Mouse (Mus musculus) stomach, embryonic 15.5 days (tissue): ENCODE results near the gene Tshz2. TPM values are rescaled to one million over a fixed set of nuclear protein-coding genes. Genes with fewer than 3 reads are reported as not detected.

ENCODE experiments used
- ATAC-seq: fragments of 200-750 bp; cut with Nextera tagmentation; 2 replicates; pipeline ENCODE4 v1.8.0; 2017; ENCODE audit warnings: low read depth, moderate number of reproducible peaks, moderate TSS enrichment; ENCODE audit not compliant: insufficient read depth, low FRiP score
- H3K27ac ChIP-seq: fragments of 300-500 bp; sonication (generic); 2 replicates; pipeline ENCODE4 v1.5.1; 2015; ENCODE audit warnings: mild to moderate bottlenecking, inconsistent platforms
- H3K27me3 ChIP-seq: fragments of 300-500 bp; sonication (generic); replicated peaks from 2 replicates; pipeline ENCODE4 v1.6.1; 2015; ENCODE audit warnings: inconsistent platforms
- H3K36me3 ChIP-seq: fragments of 300-500 bp; sonication (generic); 2 replicates; pipeline ENCODE4 v1.6.1; 2015; ENCODE audit warnings: inconsistent platforms
- H3K4me1 ChIP-seq: fragments of 300-500 bp; sonication (generic); 2 replicates; pipeline ENCODE4 v1.6.1; 2015; ENCODE audit warnings: inconsistent platforms
- H3K4me2 ChIP-seq: fragments of 300-500 bp; sonication (generic); 2 replicates; pipeline ENCODE4 v1.6.1; 2015; ENCODE audit warnings: mild to moderate bottlenecking, inconsistent platforms
- H3K4me3 ChIP-seq: fragments of 300-500 bp; sonication (generic); replicated peaks from 2 replicates; pipeline ENCODE4 v1.5.1; 2015; ENCODE audit warnings: inconsistent platforms
- H3K9ac ChIP-seq: fragments of 300-500 bp; sonication (generic); 2 replicates; pipeline ENCODE4 v1.6.1; 2015; ENCODE audit warnings: inconsistent platforms
- H3K9me3 ChIP-seq: fragments of 300-500 bp; sonication (generic); 2 replicates; pipeline ENCODE4 v1.6.1; 2016; ENCODE audit warnings: inconsistent platforms
- WGBS: fragments of 180-500 bp; shearing (Covaris S2); methylation state at CpG from one replicate; pipeline ENCODE4 v1.1.7; 2015; 5-methylcytosine and 5-hydroxymethylcytosine counted together
- polyA plus RNA-seq: library from polyadenylated mRNA; unstranded; fragments of >200 nt; fragmentation: Nextera tagmentation; extraction: Ambion mirVana; gene quantifications from 2 replicates; pipeline ENCODE4 v1.2.1, GENCODE M21; 2015

Gene Tshz2
- polyA plus RNA-seq, 1 experiment from 2014 or later, result 15.9 TPM

DNA sequence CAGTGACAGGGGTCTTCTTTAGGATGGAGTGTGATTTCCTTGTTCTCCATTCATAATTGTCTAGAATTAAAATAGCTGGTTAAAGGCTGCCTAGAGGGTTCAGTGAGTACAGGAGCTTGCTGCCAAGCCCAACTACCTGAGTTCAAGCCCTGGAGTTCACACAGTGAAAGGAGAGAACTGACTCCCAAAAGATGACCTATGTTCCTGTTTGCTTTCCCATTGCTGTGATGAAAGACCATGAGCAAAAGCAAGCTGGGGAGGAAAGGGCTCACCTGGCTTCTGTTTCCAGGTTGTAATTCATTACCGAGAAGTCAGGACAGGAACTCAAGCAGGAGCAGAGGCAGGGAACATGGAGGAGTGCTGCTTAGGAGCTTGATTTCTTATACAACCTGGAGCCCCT is 416.0 kb downstream of the Tshz2 start:
- no peaks in the 10 kb centered on the region for H3K9me3 ChIP-seq
- H3K27me3 ChIP-seq, result no peaks in the 10 kb centered on the region
- H3K4me3 ChIP-seq, result no peak overlapping the region
- no peak for ATAC-seq
- H3K27ac ChIP-seq, result no peak overlapping the region
- no peak overlapping the region for H3K9ac ChIP-seq
- WGBS, result 79% methylated on average over 1 of the region's 1 CpGs
- no peaks in the 10 kb centered on the region for H3K4me1 ChIP-seq
- no peaks in the 10 kb centered on the region for H3K36me3 ChIP-seq
- H3K4me2 ChIP-seq, result no peak overlapping the region

DNA sequence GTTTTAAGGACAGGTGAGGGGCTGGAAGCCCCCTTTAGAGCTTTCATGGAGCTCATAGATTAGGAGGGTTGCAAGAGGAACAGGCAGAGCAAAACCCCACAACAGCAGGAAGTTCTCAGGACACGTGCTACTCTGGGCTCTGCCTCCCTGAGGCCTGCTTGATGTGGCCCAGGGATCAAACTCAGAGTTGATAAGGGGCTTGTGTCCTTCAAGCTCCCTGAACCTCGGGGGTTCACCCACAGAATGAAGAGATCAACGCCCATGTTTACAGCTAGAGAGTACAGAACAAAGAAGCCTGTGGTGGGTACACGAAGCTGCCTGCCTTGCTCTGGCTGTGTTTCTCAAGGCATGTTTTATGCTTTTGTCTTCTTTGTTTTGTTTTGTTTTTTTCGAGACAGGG is 417.8 kb downstream of the Tshz2 start:
- Histone ChIP-seq H3K4me3 (no peak overlapping the region), H3K4me2 (no peak overlapping the region), H3K27ac (no peak overlapping the region), H3K27me3 (no peaks in the 10 kb centered on the region), H3K9ac (no peak overlapping the region), H3K4me1 (no peaks in the 10 kb centered on the region), H3K36me3 (no peaks in the 10 kb centered on the region), H3K9me3 (no peaks in the 10 kb centered on the region)
- WGBS, result 51% methylated on average over 5 of the region's 5 CpGs
- no peak for ATAC-seq

- no peak overlapping the region for H3K4me2 ChIP-seq
- no peaks in the 10 kb centered on the region for H3K4me1 ChIP-seq
- 91% methylated on average over 6 of the region's 6 CpGs for WGBS
- no peak overlapping the region for H3K9ac ChIP-seq
- no peak overlapping the region for H3K27ac ChIP-seq
- no peaks in the 10 kb centered on the region for H3K36me3 ChIP-seq
- H3K9me3 ChIP-seq, result no peaks in the 10 kb centered on the region
- H3K27me3 ChIP-seq, result no peaks in the 10 kb centered on the region
- H3K4me3 ChIP-seq, result no peak overlapping the region
- no peak for ATAC-seq
Observed at GRCm38 (mm10) chr2:170051441-170051840, 418.6 kb downstream of the Tshz2 start.

DNA sequence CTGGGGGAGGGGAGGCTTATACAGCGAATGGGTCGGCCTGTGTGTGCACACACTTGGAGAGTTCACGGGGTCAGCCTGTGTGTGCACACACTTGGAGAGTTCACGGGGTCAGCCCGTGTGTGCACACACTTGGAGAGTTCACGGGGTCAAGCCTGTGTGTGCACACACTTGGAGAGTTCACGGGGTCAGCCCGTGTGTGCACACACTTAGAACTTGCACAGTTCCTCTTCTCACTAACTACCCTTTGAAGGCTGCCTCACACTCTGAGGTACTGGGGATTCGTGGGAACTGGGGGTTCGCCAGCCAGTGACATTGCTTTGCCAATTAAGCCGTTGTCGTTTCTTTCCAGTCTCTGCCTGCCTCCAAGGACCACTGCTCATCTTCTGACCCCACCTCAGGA is 422.1 kb downstream of the Tshz2 start:
- Histone ChIP-seq H3K27me3 (no peaks in the 10 kb centered on the region), H3K4me2 (no peak overlapping the region), H3K4me1 (no peaks in the 10 kb centered on the region), H3K9ac (no peak overlapping the region), H3K27ac (no peak overlapping the region), H3K4me3 (no peak overlapping the region), H3K9me3 (no peaks in the 10 kb centered on the region), H3K36me3 (no peaks in the 10 kb centered on the region)
- no peak for ATAC-seq
- 71% methylated on average over 12 of the region's 12 CpGs for WGBS

GRCm38 (mm10) chr2:170055413-170055812 is 422.6 kb downstream of the Tshz2 start:
- 41% methylated on average over 9 of the region's 9 CpGs for WGBS
- no peaks in the 10 kb centered on the region for H3K36me3 ChIP-seq
- ATAC-seq, result no peak
- no peak overlapping the region for H3K4me3 ChIP-seq
- H3K9ac ChIP-seq, result no peak overlapping the region
- no peaks in the 10 kb centered on the region for H3K4me1 ChIP-seq
- H3K4me2 ChIP-seq, result no peak overlapping the region
- H3K27ac ChIP-seq, result no peak overlapping the region
- H3K9me3 ChIP-seq, result no peaks in the 10 kb centered on the region
- no peaks in the 10 kb centered on the region for H3K27me3 ChIP-seq

- no peaks in the 10 kb centered on the region for H3K27me3 ChIP-seq
- no peak overlapping the region for H3K4me2 ChIP-seq
- H3K36me3 ChIP-seq, result no peaks in the 10 kb centered on the region
- no peaks in the 10 kb centered on the region for H3K9me3 ChIP-seq
- H3K4me1 ChIP-seq, result no peaks in the 10 kb centered on the region
- ATAC-seq, result no peak
- no peak overlapping the region for H3K4me3 ChIP-seq
- H3K27ac ChIP-seq, result no peak overlapping the region
- WGBS, result 67% methylated on average over 14 of the region's 14 CpGs
- no peak overlapping the region for H3K9ac ChIP-seq
Observed at GRCm38 (mm10) chr2:170058774-170059173, 426.0 kb downstream of the Tshz2 start.

DNA sequence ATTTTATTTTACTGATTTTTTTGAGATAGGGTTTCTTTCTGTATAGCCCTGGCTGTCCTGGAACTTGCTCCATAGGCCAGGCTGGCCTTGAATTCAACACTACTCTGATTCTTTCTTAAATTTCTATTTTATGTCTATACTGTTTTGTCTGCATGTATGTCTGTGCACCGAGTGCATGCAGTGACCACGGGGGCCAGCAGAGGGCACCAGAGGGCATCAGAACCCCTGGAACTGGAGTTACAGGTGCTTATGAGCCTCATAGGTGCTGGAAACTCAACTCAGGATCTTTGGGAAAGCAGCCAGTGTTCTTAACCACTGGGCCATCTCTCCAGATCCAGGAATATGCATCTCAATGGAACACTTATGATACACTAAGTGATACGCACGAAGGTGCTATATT is 427.3 kb downstream of the Tshz2 start:
- WGBS, result 65% methylated on average over 4 of the region's 4 CpGs
- no peak for ATAC-seq
- Histone ChIP-seq H3K4me3 (no peak overlapping the region), H3K27ac (no peak overlapping the region), H3K36me3 (no peaks in the 10 kb centered on the region), H3K9me3 (no peaks in the 10 kb centered on the region), H3K27me3 (no peaks in the 10 kb centered on the region), H3K4me1 (no peaks in the 10 kb centered on the region), H3K9ac (no peak overlapping the region), H3K4me2 (no peak overlapping the region)

GRCm38 (mm10) chr2:170062378-170062777 is 429.6 kb downstream of the Tshz2 start:
- H3K4me2 ChIP-seq, result no peak overlapping the region
- H3K4me1 ChIP-seq, result no peaks in the 10 kb centered on the region
- H3K4me3 ChIP-seq, result no peak overlapping the region
- no peaks in the 10 kb centered on the region for H3K9me3 ChIP-seq
- no peak for ATAC-seq
- 62% methylated on average over 3 of the region's 3 CpGs for WGBS
- no peak overlapping the region for H3K27ac ChIP-seq
- H3K9ac ChIP-seq, result no peak overlapping the region
- H3K27me3 ChIP-seq, result no peaks in the 10 kb centered on the region
- H3K36me3 ChIP-seq, result no peaks in the 10 kb centered on the region

DNA sequence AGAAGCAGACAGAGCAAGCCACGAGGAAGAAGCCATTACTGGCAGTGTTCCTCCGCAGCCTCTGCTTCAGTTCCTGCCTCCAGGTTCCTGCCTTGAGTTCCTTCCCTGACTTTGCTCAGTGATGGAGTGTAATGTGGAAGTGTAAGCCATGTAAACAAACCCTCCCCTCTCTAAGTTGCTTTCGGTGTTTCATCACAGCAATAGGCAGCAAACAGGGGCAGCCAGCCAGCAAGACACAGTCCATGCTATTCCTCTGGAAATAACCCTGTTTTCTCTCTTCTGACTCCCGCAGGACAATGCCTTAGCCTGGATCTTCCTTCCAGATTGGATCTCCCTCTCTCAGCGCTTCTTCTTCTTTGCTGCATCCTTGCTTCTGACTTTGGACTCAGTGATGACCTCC is 437.2 kb downstream of the Tshz2 start:
- H3K4me2 ChIP-seq, result no peak overlapping the region
- peak overlapping the region; percentile 67 for H3K27ac ChIP-seq
- H3K36me3 ChIP-seq, result no peaks in the 10 kb centered on the region
- ATAC-seq, result no peak
- WGBS, result 67% methylated on average over 5 of the region's 5 CpGs
- no peak overlapping the region for H3K9ac ChIP-seq
- no peaks in the 10 kb centered on the region for H3K9me3 ChIP-seq
- no peaks in the 10 kb centered on the region for H3K27me3 ChIP-seq
- no peak overlapping the region for H3K4me3 ChIP-seq
- peaks cover 7% of the 10 kb centered on the region; the same call in 1 of the 2 replicates for H3K4me1 ChIP-seq

- no peak overlapping the region for H3K9ac ChIP-seq
- H3K36me3 ChIP-seq, result no peaks in the 10 kb centered on the region
- ATAC-seq, result peak; percentile 83
- no peaks in the 10 kb centered on the region for H3K27me3 ChIP-seq
- peaks cover 7% of the 10 kb centered on the region; the same call in 1 of the 2 replicates for H3K4me1 ChIP-seq
- peak overlapping the region; percentile 52 for H3K4me2 ChIP-seq
- 21% methylated on average over 15 of the region's 15 CpGs for WGBS
- H3K9me3 ChIP-seq, result no peaks in the 10 kb centered on the region
- peak overlapping the region; percentile 67; the same call in 1 of the 2 replicates for H3K27ac ChIP-seq
- peak overlapping the region; percentile 6; the same call in 1 of the 2 replicates for H3K4me3 ChIP-seq
Observed at GRCm38 (mm10) chr2:170070641-170071241, 437.9 kb downstream of the Tshz2 start.

DNA sequence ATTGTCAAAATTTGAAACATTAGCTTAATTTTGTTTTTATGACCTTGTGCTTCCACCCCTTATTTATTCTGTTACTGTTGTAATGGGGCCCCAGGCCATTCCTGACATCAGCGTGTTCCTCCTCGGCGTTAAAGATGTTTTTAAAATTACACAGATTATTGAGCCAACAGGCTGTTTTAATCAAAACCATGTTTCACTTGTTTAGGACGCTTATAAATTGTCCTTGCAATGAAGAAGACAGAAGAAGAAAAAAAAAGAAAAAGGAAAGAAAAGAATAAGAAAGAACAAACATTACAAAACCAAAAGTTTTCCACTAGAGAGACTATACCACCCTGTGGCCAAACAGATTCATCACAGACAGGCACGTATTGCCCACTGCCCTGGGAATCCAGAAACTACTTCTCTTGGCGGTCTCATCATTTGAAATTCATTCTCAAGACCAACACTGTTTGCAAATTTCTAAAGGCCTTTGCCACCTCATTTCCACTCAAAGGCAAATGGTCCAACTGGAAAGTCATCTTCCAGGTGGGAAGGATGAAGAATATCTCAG is 444.2 kb downstream of the Tshz2 start:
- no peaks in the 10 kb centered on the region for H3K9me3 ChIP-seq
- H3K27ac ChIP-seq, result no peak overlapping the region
- no peaks in the 10 kb centered on the region for H3K36me3 ChIP-seq
- no peak overlapping the region for H3K4me3 ChIP-seq
- no peaks in the 10 kb centered on the region for H3K27me3 ChIP-seq
- WGBS, result 55% methylated on average over 6 of the region's 6 CpGs
- ATAC-seq, result no peak
- no peaks in the 10 kb centered on the region for H3K4me1 ChIP-seq
- no peak overlapping the region for H3K4me2 ChIP-seq
- no peak overlapping the region for H3K9ac ChIP-seq

DNA sequence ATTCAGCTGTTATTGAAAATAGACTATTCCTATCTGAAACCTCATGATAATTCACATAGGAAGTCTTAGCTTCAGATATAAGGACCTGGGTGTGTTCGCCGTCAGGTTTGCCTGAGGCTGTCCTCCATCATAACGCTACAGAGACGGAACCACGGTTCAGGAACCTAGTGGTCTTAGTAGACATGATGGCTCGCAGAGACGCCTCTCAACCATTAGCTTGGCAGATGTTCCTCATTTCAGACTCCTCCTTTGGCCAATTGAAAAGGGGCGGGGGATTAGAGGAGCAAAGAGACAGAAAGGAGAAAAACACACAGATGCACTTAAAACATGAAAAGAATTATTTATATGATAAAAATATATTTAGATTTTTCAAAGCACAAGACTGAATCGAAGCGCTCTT is 445.2 kb downstream of the Tshz2 start:
- H3K4me3 ChIP-seq, result no peak overlapping the region
- H3K9me3 ChIP-seq, result no peaks in the 10 kb centered on the region
- H3K4me2 ChIP-seq, result no peak overlapping the region
- ATAC-seq, result no peak
- WGBS, result 60% methylated on average over 10 of the region's 10 CpGs
- H3K36me3 ChIP-seq, result no peaks in the 10 kb centered on the region
- no peaks in the 10 kb centered on the region for H3K4me1 ChIP-seq
- H3K27ac ChIP-seq, result no peak overlapping the region
- H3K27me3 ChIP-seq, result no peaks in the 10 kb centered on the region
- no peak overlapping the region for H3K9ac ChIP-seq
